Mouse (Mus musculus) cerebellum, postnatal 36 days (tissue): ENCODE data around the gene Dapk3.
"Not testable (repeated sequence)": the region's sequence is repeated elsewhere in the genome, so short reads cannot be mapped to it uniquely, and the experiment has no call there.

Experiments
- DNase-seq, 2 experiments: peaks; one replicate each; pipeline ENCODE4 v3.0.0; 2021 to 2022; ENCODE audit warnings: mixed read lengths in 2 of 2

Gene Dapk3

GRCm38 (mm10) chr10:81146296-81146695 lies 36.5 kb upstream of the Dapk3 start:
- no peak for DNase-seq

GRCm38 (mm10) chr10:81151261-81151660 lies 31.5 kb upstream of the Dapk3 start:
- DNase-seq, result no peak

GRCm38 (mm10) chr10:81152609-81153008 lies 30.2 kb upstream of the Dapk3 start:
- no peak for DNase-seq

GRCm38 (mm10) chr10:81154313-81154712 lies 28.5 kb upstream of the Dapk3 start:
- no peak for DNase-seq

- DNase-seq, result no peak
Measured at GRCm38 (mm10) chr10:81154736-81155135, 28.1 kb upstream of the Dapk3 start.

- no peak for DNase-seq
Measured at GRCm38 (mm10) chr10:81161602-81162317, 21.0 kb upstream of the Dapk3 start.

GRCm38 (mm10) chr10:81162318-81162652 lies 20.5 kb upstream of the Dapk3 start:
- no peak for DNase-seq

- DNase-seq, result peak; percentile 66 to 71
Measured at GRCm38 (mm10) chr10:81165118-81165517, 17.7 kb upstream of the Dapk3 start.

- peak; percentile 100 for DNase-seq
Measured at GRCm38 (mm10) chr10:81167200-81168086, 15.4 kb upstream of the Dapk3 start, which contains the start of gene Pias4. Gene Pias4, minus strand, starts transcription at chr10:81167923.

GRCm38 (mm10) chr10:81168087-81168431 lies 14.7 kb upstream of the Dapk3 start:
- DNase-seq, result no peak

GRCm38 (mm10) chr10:81168521-81169244 lies 14.1 kb upstream of the Dapk3 start:
- peak; percentile 76 to 83 for DNase-seq

- DNase-seq, result peak in 1 of 2 experiments; percentile 35
Measured at GRCm38 (mm10) chr10:81169411-81169900, 13.3 kb upstream of the Dapk3 start.

- DNase-seq, result peak; percentile 86
Measured at GRCm38 (mm10) chr10:81173132-81173531, 9.7 kb upstream of the Dapk3 start.

- peak; percentile 93 to 97 for DNase-seq
Measured at GRCm38 (mm10) chr10:81174617-81175344, 8.0 kb upstream of the Dapk3 start.

GRCm38 (mm10) chr10:81175345-81175701 lies 7.5 kb upstream of the Dapk3 start:
- DNase-seq, result not testable (repeated sequence)

GRCm38 (mm10) chr10:81175936-81176465 lies 6.8 kb upstream of the Dapk3 start:
- DNase-seq, result no peak

- peak; percentile 100 for DNase-seq
Measured at GRCm38 (mm10) chr10:81176466-81177271, 6.1 kb upstream of the Dapk3 start, which contains the start of gene Eef2. Gene Eef2, plus strand, starts transcription at chr10:81176631.

- DNase-seq, result peak; percentile 52 to 54
Measured at GRCm38 (mm10) chr10:81177491-81177925, 5.3 kb upstream of the Dapk3 start.

GRCm38 (mm10) chr10:81177958-81178712 lies 4.7 kb upstream of the Dapk3 start:
- peak in 1 of 2 experiments; percentile 27 for DNase-seq

GRCm38 (mm10) chr10:81178927-81179326 lies 3.9 kb upstream of the Dapk3 start:
- DNase-seq, result no peak
